Mouse (Mus musculus) neutrophil, adult 5-6 weeks (primary cell): ENCODE data around the gene Mcee. TPM values are rescaled to one million over a fixed set of nuclear protein-coding genes. Genes with fewer than 3 reads are reported as not detected.

Experiments
- ATAC-seq: fragments of 151-379, 151-347 bp; 2 replicates; pipeline ENCODE4 v1.8.0; 2017; ENCODE audit warnings: mild to moderate bottlenecking, moderate TSS enrichment; ENCODE audit not compliant: insufficient number of reproducible peaks, poor library complexity, low FRiP score, severe bottlenecking; ENCODE audit errors: extremely low read depth
- total RNA-seq: library from RNA; stranded (forward); fragments of 200-1000 nt; gene quantifications from 2 replicates; pipeline ENCODE4 v1.2.3, GENCODE M21; 2017

The Mcee gene
- total RNA-seq, 1 experiment from 2014 or later, result 21.2 TPM

- no peak for ATAC-seq
Observed at GRCm38 (mm10) chr7:64402452-64402851, 10.0 kb downstream of the Mcee start.

DNA sequence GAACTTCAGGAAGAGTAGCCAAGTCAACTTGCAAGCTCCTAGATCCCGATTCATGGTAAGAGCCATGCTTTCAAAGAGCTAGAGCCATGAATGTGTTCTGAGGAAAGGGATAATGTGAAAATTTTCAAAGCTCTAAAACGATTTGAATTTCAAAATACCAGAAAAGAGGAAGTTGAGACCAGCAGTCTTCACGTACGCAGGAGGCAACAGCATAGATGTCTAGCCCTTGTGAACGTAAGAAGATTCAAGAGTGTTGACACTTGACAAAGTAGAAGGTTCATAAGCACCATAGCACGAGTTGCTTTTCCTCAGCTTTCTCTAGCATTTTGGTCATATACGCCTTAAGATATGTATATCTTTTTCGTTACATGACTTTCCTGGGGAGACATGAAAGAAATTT is 11.6 kb downstream of the Mcee start:
- peak; percentile 42 for ATAC-seq

GRCm38 (mm10) chr7:64424861-64425260 is 32.5 kb downstream of the Mcee start:
- ATAC-seq, result no peak

DNA sequence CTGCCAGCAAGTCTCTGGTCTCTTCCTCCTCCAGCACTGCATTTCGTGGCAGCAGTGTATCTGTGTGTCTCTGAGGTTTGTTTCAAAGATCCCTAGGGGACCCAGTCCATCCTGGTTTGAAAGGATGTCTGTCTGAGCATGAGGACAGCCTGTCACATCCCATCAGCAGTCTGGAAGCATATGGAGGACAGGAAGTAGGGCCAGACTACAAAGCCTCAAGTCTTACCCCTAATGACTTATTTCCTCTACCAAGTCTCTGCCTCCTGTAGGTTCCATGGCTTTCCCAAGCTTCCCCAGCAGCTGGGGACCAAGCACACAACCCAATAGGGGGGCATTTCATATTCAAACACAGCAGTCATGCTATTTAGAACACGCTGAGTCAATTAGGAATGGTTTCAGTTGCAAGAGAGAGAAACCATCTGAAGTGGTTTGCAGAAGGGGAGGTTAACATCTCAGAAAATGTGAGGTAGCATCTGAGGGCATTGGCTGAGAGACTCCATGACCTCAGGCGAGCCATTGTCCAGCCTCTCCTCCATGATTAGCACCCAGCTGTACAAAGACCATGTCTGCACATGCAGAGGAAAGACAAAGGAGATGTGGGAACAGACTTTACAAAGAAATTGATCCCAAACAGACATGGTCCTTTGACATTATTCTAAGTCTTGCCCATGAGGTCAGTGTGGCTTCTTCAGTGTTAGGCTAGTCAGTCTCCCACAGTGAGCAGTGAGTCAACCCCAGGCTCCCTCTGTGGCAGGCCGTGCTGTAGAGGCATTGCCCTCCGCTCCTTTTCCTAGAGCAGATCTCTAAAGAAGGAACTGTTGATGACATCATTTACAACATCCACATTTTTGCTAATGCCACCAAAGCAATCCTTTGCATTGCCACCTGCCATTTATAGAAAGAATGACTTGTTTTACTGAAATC is 47.5 kb downstream of the Mcee start:
- no peak for ATAC-seq

DNA sequence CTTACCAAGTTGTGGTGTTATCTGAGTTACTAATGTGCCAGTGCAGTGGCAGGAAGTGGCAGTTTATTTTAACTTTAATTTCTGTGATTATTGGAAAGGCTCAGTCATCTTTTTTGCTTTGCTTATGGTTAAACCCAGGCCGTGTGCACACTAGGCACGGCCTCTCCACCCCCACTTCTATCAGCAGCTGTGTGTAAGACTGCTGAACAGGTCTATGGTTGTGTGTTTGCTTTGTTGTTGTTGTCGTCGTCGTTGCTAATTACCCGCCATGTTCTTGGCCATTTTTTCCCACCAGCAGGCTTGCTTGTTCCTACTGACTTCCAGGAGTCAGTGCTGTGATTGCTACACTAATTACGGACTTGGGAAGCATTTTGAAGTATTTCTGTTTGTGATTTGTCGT is 48.1 kb downstream of the Mcee start:
- no peak for ATAC-seq

GRCm38 (mm10) chr7:64450631-64451030 is 58.2 kb downstream of the Mcee start:
- ATAC-seq, result no peak

DNA sequence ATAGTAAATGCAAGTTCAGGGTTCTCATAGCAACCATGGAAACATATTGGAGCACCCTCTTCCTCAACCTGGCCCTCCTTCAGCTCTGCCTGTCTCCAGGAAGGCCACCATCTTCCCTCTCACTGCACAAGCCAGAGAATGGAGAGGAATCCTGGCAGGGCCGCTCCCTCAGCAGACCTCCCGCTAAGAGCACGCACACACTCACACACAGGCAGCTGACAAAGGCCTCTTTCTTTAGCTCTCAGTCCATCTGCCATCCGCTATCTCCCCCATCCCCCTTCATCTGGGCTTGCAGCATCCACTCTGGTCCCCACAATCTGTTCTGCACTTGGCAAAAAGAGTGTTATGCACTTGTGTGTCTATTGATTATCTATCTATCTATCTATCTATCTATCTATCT is 59.0 kb downstream of the Mcee start:
- no peak for ATAC-seq

DNA sequence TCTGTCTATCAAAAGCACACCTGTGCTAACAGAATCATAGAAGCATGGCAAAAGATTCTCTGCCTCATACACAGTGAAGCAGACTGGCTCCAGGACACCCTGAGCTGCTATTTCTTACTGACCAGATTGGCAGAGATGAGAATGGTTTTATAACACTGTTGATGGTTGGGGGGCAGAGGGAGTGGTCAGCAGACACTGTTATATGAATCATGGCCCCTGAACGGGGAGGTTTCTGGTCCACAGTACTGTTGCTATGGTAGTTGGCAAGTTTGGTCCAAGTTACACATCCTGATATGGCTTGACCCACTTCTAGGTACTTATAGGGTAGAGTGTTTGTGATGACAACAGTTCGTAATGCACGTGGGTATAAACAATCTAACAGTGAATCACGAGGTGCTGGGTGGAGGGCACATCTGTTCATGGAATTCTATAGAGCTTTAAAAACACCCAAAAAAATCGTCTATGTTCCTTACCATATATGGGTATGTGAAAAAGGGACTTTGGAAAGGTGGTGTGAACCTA is 59.5 kb downstream of the Mcee start:
- no peak for ATAC-seq

- no peak for ATAC-seq
Observed at GRCm38 (mm10) chr7:64452471-64453222, 60.2 kb downstream of the Mcee start.

GRCm38 (mm10) chr7:64456176-64456575 is 63.8 kb downstream of the Mcee start:
- ATAC-seq, result no peak

- no peak for ATAC-seq
Observed at GRCm38 (mm10) chr7:64456676-64457075, 64.3 kb downstream of the Mcee start.

DNA sequence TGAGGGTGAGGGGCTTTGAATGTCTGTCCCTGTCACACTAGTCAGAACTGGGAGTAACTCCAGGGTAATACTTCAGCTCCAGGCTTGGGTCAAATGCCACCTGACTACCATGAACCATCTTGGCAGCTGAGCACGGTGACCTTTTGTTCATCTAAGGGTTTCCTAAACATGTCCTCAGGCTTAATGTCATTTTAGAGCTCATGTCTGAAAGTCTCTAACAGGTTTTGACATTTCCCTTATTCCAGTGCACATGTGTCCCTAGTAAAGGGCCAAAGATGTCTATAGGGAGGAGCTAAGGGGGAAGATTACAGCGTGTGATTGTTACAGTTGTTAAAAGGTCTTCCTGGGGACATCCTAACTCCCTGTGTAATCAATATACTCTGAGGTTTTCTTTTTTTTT is 65.4 kb downstream of the Mcee start:
- no peak for ATAC-seq

Other genes starting within 250 kb of the Mcee start
- 0.23 TPM in 1 of 2 replicates, not detected in the other for gene Trpm1, start 238.8 kb upstream of the Mcee start, total RNA-seq
- gene Mtmr10, start 105.0 kb upstream of the Mcee start, total RNA-seq, result 12.4 and 13.3 TPM in 2 replicates
- 6.3 and 6.4 TPM in 2 replicates for gene Fan1, start 18.5 kb upstream of the Mcee start, total RNA-seq
- gene Mphosph10, start 339 bp upstream of the Mcee start, total RNA-seq, result 44.3 and 51.1 TPM in 2 replicates
- not detected in 2 replicates for gene Apba2, start 109.1 kb downstream of the Mcee start, total RNA-seq